Mouse (Mus musculus) embryonic facial prominence, embryonic 13.5 days (tissue): Measurements from ENCODE around the gene Cxcr5. TPM values are rescaled to one million over a fixed set of nuclear protein-coding genes. Genes with fewer than 3 reads are reported as not detected.

Experiments used
- ATAC-seq: fragments of 200-750 bp; cut with Nextera tagmentation; 2 replicates; pipeline ENCODE4 v1.8.0; 2017; ENCODE audit warnings: low read depth; ENCODE audit not compliant: insufficient number of reproducible peaks, insufficient read depth, low FRiP score, low TSS enrichment
- H3K27ac ChIP-seq: fragments of 300-500 bp; sonication (generic); 2 replicates; pipeline ENCODE4 v1.5.1; 2015; ENCODE audit warnings: moderate library complexity, mild to moderate bottlenecking, inconsistent platforms
- H3K27me3 ChIP-seq: fragments of 300-500 bp; sonication (generic); 2 replicates; pipeline ENCODE4 v1.6.1; 2015; ENCODE audit warnings: mild to moderate bottlenecking, inconsistent platforms
- H3K36me3 ChIP-seq: fragments of 300-500 bp; sonication (generic); 2 replicates; pipeline ENCODE4 v1.6.1; 2015; ENCODE audit warnings: mild to moderate bottlenecking, inconsistent platforms
- H3K4me1 ChIP-seq: fragments of 300-500 bp; sonication (generic); 2 replicates; pipeline ENCODE4 v1.6.1; 2015; ENCODE audit warnings: inconsistent platforms
- H3K4me2 ChIP-seq: fragments of 300-500 bp; sonication (generic); 2 replicates; pipeline ENCODE4 v1.6.1; 2015; ENCODE audit warnings: moderate library complexity, mild to moderate bottlenecking, inconsistent platforms
- H3K4me3 ChIP-seq: fragments of 300-500 bp; sonication (generic); 2 replicates; pipeline ENCODE4 v1.5.1; 2015; ENCODE audit warnings: mild to moderate bottlenecking, inconsistent platforms
- H3K9ac ChIP-seq: fragments of 300-500 bp; sonication (generic); 2 replicates; pipeline ENCODE4 v1.6.1; 2015; ENCODE audit warnings: mild to moderate bottlenecking, inconsistent platforms
- H3K9me3 ChIP-seq: fragments of 300-500 bp; sonication (generic); 2 replicates; pipeline ENCODE4 v1.6.1; 2016; ENCODE audit warnings: inconsistent platforms
- WGBS: fragments of 180-500 bp; shearing (Covaris S2); methylation state at CpG from one replicate; pipeline ENCODE4 v1.1.7; 2015; ENCODE audit warnings: mixed read lengths; 5-methylcytosine and 5-hydroxymethylcytosine counted together
- polyA plus RNA-seq: library from polyadenylated mRNA; unstranded; fragments of >200 nt; fragmentation: Nextera tagmentation; extraction: Ambion mirVana; gene quantifications from 2 replicates; pipeline ENCODE4 v1.2.1, GENCODE M21; 2015

Gene Cxcr5
- polyA plus RNA-seq, 1 experiment from 2014 or later, result 0.10 TPM

DNA sequence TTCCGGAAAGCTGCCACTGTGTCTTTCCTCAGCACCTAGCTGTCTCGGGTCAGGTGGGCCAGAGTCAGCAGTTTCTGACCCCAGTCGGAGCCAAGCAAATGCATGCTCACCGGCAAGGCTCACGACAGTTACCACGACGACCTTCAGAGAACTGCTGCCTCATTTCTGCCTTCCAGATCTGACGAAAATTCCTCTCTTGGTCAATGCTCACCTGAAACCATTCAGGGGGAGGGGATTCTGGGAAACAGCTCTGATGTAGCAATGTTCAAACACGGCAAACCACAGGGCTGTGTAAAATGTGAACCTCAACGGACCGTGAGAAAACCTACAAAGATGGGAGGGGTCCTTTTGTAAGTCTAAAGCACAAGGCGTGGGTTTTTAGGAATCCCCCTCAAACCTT lies 1.3 kb upstream of the Cxcr5 start:
- no peaks in the 10 kb centered on the region for H3K27me3 ChIP-seq
- WGBS, result 45% methylated on average over 12 of the region's 12 CpGs
- no peaks in the 10 kb centered on the region for H3K36me3 ChIP-seq
- H3K4me3 ChIP-seq, result no peak overlapping the region
- no peak overlapping the region for H3K27ac ChIP-seq
- no peak for ATAC-seq
- no peak overlapping the region for H3K4me2 ChIP-seq
- H3K9ac ChIP-seq, result no peak overlapping the region
- H3K4me1 ChIP-seq, result no peaks in the 10 kb centered on the region; the same call in 1 of the 2 replicates
- no peaks in the 10 kb centered on the region for H3K9me3 ChIP-seq

DNA sequence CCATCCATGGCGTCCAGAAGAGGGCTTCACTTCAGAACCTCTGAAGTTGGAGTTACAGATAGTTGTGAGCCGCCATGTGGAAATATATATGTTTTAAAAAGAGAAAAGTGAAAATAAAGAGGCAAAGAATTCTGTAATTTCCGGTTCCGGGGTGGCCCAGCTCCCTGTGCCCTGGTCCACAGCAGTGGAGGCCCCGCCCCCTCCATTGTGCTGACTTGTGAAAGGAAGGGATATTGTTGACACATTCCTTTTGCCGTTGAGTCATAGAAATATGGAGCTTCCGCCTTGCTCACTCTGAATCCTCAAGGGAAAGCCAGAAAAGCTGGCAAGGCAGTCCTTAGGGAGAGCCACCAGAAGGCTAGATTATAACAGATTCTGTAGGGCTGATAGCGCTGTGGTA lies 9.5 kb downstream of the Cxcr5 start:
- no peak overlapping the region for H3K9ac ChIP-seq
- no peak overlapping the region for H3K27ac ChIP-seq
- 76% methylated on average over 8 of the region's 8 CpGs for WGBS
- H3K9me3 ChIP-seq, result no peaks in the 10 kb centered on the region
- H3K4me1 ChIP-seq, result no peaks in the 10 kb centered on the region
- H3K36me3 ChIP-seq, result no peaks in the 10 kb centered on the region
- ATAC-seq, result no peak
- H3K4me2 ChIP-seq, result no peak overlapping the region
- H3K4me3 ChIP-seq, result no peak overlapping the region
- no peaks in the 10 kb centered on the region for H3K27me3 ChIP-seq

DNA sequence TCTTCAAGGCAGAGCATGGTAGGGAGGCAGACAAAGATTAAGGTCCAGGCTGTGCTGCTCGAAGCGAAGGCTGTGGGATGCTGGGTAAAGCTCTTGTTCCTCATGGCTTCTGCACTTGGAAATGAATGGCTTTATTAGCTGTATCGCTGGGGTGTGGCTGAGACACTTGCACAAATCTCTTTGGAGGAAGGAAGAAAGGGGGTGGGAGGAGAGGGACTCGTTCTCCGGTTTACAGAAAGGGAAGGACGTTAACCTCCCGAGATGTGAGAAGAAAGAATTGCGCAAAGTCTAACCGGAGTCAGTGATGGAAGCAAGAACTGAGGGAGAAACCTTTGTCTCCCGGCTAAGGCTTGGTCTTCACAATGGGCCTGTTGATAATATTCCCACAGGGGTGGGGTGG lies 10.5 kb downstream of the Cxcr5 start:
- Histone ChIP-seq H3K27me3 (no peaks in the 10 kb centered on the region), H3K9me3 (no peaks in the 10 kb centered on the region), H3K4me3 (no peak overlapping the region), H3K9ac (no peak overlapping the region), H3K27ac (no peak overlapping the region), H3K4me2 (no peak overlapping the region), H3K4me1 (no peaks in the 10 kb centered on the region), H3K36me3 (no peaks in the 10 kb centered on the region)
- no peak for ATAC-seq
- WGBS, result 87% methylated on average over 10 of the region's 10 CpGs

DNA sequence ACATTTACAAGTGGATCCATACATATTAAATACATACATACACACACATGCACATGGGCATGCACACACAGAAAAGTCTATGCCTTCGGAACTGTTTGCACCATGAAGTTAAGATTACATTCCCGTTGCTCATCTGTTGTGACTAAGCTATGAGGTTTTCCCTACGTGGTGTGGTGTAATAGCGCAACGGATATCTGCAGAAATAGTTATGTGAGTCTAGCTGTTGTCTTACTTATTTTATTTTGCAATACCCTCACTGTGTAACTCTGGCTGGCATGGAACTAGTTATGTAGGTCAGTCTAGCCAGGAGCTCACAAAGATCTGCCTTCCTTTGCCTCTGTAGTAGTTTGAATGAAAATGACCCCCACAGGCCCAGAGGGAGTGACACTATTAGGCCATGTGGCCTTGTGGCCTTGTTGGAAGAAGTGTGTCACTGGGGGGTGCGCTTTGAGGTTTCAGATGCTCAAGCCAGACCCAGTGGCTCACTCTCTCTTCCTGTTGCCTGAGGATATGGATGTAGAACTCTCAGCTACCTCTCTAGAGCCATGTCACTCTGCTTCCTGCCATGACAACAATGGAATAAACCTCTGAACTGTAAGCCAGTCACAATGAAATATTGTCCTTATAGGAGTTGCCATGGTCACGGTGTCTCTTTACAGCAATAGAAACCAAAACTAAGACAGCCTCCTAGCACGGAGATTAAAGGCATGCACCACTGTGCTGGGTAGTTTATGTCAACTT lies 13.1 kb downstream of the Cxcr5 start:
- ATAC-seq, result no peak
- H3K9me3 ChIP-seq, result no peaks in the 10 kb centered on the region
- no peak overlapping the region for H3K9ac ChIP-seq
- H3K4me3 ChIP-seq, result no peak overlapping the region
- no peaks in the 10 kb centered on the region for H3K36me3 ChIP-seq
- no peaks in the 10 kb centered on the region for H3K27me3 ChIP-seq
- no peak overlapping the region for H3K27ac ChIP-seq
- 85% methylated on average over 8 of the region's 8 CpGs for WGBS
- no peaks in the 10 kb centered on the region for H3K4me1 ChIP-seq
- no peak overlapping the region for H3K4me2 ChIP-seq

DNA sequence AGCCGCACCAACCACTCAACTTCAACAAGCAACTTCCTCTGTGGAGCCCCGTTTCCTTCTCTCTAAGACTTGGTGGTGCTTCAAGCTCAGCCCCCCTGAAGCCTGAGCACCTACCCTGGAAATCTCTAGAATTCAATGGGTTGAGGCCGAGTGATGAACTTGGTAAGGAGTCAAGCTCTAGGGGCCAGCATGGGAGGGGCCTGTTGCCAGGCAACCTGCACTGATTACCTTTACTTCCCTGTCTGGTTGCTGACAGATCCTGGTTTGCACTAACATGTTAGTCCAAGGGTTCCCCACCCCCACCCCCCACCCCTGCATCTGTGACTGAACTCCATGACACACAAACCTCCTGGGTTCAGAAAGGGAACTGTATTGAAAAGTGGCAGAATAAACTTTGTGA lies 16.7 kb downstream of the Cxcr5 start:
- H3K9me3 ChIP-seq, result no peaks in the 10 kb centered on the region
- H3K27ac ChIP-seq, result no peak overlapping the region
- H3K36me3 ChIP-seq, result no peaks in the 10 kb centered on the region
- no peaks in the 10 kb centered on the region for H3K27me3 ChIP-seq
- no peaks in the 10 kb centered on the region for H3K4me1 ChIP-seq
- no peak for ATAC-seq
- no peak overlapping the region for H3K4me3 ChIP-seq
- no peak overlapping the region for H3K9ac ChIP-seq
- no peak overlapping the region for H3K4me2 ChIP-seq
- 83% methylated on average over 3 of the region's 3 CpGs for WGBS

DNA sequence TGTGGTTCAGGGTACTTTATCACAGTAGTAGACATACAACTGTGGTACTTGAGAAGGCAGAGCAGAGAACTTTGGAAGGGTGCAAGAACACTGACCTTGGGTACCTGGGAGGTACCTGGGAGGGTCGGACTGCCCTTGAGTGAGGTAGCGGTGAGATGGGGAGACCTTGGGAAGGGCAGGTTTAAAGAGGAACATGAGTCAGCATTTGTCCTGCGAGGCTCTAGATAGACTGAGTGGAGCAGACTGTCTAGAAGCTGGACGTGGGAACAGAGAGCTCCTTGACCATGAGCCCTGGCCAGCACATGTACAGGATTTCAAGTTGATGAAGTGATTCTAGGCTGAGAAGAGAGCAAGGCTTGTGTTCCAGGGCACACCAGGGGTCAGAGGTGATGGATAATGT lies 19.3 kb downstream of the Cxcr5 start:
- Histone ChIP-seq H3K36me3 (no peaks in the 10 kb centered on the region), H3K9ac (no peak overlapping the region), H3K4me1 (no peaks in the 10 kb centered on the region), H3K4me2 (no peak overlapping the region), H3K4me3 (no peak overlapping the region), H3K27me3 (no peaks in the 10 kb centered on the region), H3K27ac (no peak overlapping the region), H3K9me3 (no peaks in the 10 kb centered on the region)
- WGBS, result 82% methylated on average over 4 of the region's 4 CpGs
- no peak for ATAC-seq

DNA sequence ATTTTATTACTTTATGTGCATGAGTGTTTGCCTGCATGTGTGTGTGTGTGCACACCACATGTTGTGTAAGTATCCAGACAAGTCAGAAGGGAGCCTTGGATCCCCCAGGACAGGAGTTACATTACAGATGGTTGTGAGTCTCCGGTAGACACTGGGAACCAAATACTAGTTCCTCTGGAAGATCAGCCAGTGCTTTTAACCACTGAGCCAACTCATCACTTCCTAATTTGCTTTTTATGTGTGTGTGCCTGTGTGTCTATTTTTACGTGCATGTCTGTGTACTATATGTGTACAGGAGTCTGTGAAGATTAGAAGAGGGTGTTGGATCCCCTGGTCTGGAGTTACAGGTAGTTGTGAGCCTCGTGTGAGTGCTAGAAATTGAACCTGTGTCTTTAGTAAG lies 21.0 kb downstream of the Cxcr5 start:
- H3K27me3 ChIP-seq, result no peaks in the 10 kb centered on the region
- H3K4me2 ChIP-seq, result no peak overlapping the region
- no peaks in the 10 kb centered on the region for H3K36me3 ChIP-seq
- no peaks in the 10 kb centered on the region for H3K4me1 ChIP-seq
- WGBS, result 75% methylated on average over 3 of the region's 3 CpGs
- H3K27ac ChIP-seq, result no peak overlapping the region
- H3K4me3 ChIP-seq, result no peak overlapping the region
- no peak overlapping the region for H3K9ac ChIP-seq
- no peak for ATAC-seq
- H3K9me3 ChIP-seq, result no peaks in the 10 kb centered on the region

DNA sequence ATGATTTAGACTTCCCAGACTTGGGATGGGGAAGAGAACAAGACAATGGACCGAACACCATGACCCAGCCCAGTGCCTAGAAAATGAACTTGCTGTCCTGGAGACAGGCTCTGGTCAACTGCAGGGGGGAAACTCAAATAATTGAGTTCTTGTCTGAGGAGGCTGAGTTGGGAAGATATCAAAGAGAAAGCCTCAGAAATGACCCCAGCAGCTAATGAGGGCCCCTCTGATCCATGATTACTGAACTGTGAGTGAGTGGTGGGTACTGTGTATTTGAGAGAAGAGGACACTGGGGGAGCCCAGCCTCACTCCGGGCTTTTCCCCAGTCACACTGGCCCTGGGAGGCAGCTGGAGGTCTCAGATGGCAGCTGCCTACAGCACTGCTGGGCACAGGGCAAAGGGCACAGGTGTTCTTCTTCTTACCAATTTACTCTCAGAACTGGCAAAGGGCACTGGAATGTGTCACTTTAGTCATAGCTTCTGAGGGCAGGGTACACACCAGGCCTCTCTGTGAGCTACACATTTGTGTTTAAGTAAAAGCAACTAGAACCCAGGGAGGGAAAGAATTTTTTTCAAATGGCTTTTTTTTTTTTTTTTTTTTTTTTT lies 21.8 kb downstream of the Cxcr5 start:
- no peaks in the 10 kb centered on the region for H3K36me3 ChIP-seq
- no peaks in the 10 kb centered on the region for H3K4me1 ChIP-seq
- no peak overlapping the region for H3K4me2 ChIP-seq
- 56% methylated on average over 2 of the region's 2 CpGs for WGBS
- H3K9me3 ChIP-seq, result no peaks in the 10 kb centered on the region
- H3K4me3 ChIP-seq, result no peak overlapping the region
- ATAC-seq, result no peak
- H3K9ac ChIP-seq, result no peak overlapping the region
- H3K27me3 ChIP-seq, result no peaks in the 10 kb centered on the region
- H3K27ac ChIP-seq, result no peak overlapping the region

DNA sequence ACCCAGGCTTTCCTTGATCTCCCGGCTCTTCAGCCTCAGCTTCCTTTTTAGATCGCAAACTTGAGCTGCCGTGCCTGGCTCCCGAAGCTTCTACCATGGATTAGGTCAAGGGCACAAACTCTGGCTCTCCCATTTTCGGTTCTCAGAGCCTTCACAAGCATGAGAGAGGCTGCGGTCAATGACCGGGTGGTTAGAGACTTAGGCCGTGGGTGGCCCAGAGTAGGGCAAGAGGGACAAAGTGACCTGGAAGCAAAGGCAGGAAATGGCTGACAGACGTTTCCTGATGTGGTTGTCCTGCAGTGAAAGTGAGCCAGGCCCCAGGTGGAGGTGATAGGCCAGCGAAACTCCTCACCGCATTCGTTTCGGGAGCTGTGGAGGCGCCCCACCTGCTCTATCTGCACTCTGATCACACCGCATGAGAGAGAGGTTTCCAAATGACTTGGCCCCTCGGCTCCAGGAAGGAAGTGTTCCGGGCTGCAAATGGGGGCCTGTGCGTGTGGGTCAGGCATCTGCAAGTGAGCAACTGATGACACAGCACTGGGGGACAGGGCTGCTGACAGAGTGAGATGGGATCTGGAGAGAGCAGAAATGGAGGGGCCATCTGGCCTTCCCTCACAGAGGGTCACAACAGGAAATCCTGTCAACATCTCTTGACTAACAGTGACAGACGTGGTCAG lies 23.9 kb downstream of the Cxcr5 start:
- Histone ChIP-seq H3K4me1 (no peaks in the 10 kb centered on the region), H3K9me3 (no peaks in the 10 kb centered on the region), H3K36me3 (no peaks in the 10 kb centered on the region), H3K27ac (no peak overlapping the region), H3K9ac (no peak overlapping the region), H3K27me3 (no peaks in the 10 kb centered on the region), H3K4me2 (no peak overlapping the region), H3K4me3 (no peak overlapping the region)
- no peak for ATAC-seq
- 70% methylated on average over 19 of the region's 19 CpGs for WGBS

DNA sequence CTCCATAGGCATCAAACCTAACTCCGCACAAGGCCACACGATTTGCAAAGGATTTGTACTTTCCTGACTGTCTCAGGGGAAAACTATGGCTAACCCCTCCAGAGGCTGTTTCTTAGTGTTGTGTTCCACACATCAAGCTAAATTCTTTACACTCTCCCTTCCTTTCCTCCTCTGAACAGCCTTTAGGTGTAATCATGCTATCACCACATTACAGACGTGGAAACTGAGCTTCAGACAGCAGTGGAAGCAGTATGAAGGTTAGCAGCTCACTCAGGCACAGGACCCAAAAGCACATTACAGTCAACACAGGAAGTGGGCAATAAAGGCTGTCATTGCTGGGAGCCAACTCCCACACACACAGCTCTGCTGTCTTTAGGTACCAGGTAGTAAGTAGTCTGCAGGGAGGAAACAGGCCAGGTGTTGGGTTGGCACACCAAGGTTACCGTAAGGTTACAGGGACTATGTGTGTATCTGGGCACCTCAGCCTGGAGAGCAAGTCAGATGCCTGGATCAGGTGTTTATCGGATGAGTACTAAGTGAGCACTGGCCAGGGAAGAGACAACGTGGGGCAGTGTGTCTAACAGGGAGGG lies 28.6 kb downstream of the Cxcr5 start:
- H3K9me3 ChIP-seq, result no peaks in the 10 kb centered on the region
- H3K36me3 ChIP-seq, result no peaks in the 10 kb centered on the region
- no peak overlapping the region for H3K27ac ChIP-seq
- H3K4me3 ChIP-seq, result no peak overlapping the region
- H3K4me1 ChIP-seq, result no peaks in the 10 kb centered on the region
- no peak overlapping the region for H3K9ac ChIP-seq
- H3K4me2 ChIP-seq, result no peak overlapping the region
- no peak for ATAC-seq
- 79% methylated on average over 6 of the region's 6 CpGs for WGBS
- H3K27me3 ChIP-seq, result no peaks in the 10 kb centered on the region

DNA sequence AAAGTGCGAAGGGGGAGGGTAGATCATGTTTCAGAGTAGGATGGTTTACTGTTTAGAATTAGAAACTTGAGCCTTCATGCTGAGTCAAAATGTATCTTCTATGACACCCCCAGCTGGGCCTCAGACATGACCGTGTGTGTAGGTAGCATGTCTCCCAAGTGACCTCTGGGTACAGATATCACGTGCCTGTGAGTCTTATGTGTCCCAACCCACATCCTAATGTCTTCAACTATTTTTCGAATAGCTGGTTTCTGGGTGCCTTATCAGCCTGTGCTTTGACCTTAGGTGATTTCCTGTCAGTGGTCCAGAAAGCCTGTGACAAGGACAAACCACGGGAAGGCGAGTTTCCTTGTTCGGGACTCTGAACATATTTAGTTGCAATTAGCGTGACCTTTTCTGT lies 33.3 kb downstream of the Cxcr5 start:
- 66% methylated on average over 8 of the region's 8 CpGs for WGBS
- ATAC-seq, result no peak

More for the DNA sequence above, 33.3 kb downstream of the Cxcr5 start:
- no peak overlapping the region for H3K9ac ChIP-seq
- no peaks in the 10 kb centered on the region for H3K9me3 ChIP-seq
- H3K4me2 ChIP-seq, result no peak overlapping the region
- H3K36me3 ChIP-seq, result no peaks in the 10 kb centered on the region
- no peaks in the 10 kb centered on the region for H3K27me3 ChIP-seq
- no peak overlapping the region for H3K27ac ChIP-seq
- no peaks in the 10 kb centered on the region for H3K4me1 ChIP-seq
- H3K4me3 ChIP-seq, result no peak overlapping the region
